16 mouse cellular contexts compared by ENCODE assay signal in genomic region chr3:106074824-106075223, GRCm38 (mm10). TPM values are rescaled to one million over a fixed set of nuclear protein-coding genes. Genes with fewer than 3 reads are reported as not detected.
"Had no signal": no experiment of that assay in that cellular context is flagged by ENCODE, and none has a peak within 500 bp of the region (broad histone marks: within the 10 kb centered on the region; RNA-seq: fewer than 3 reads in every experiment).

No protein-coding gene starts in this region.

- DNase-seq: kidney, adult 11 months; kidney, postnatal 10 days; left cerebral cortex, postnatal 4 days; midbrain, embryonic 14.5 days; right cerebral cortex, adult 18-20 months; thymus, postnatal 4 days had no signal

- H3K9ac ChIP-seq: limb, embryonic 13.5 days; liver, embryonic 14.5 days; lung, embryonic 15.5 days; neural tube, embryonic 15.5 days had no signal

- H3K27ac ChIP-seq: hindbrain, postnatal 0 days; limb, embryonic 13.5 days; liver, embryonic 14.5 days; lung, embryonic 15.5 days; midbrain, embryonic 10.5 days; neural tube, embryonic 15.5 days had no signal

- H3K9me3 ChIP-seq: limb, embryonic 13.5 days; lung, embryonic 15.5 days; midbrain, embryonic 10.5 days; neural tube, embryonic 15.5 days had no signal

- H3K36me3 ChIP-seq: limb, embryonic 13.5 days; lung, embryonic 15.5 days; midbrain, embryonic 10.5 days; neural tube, embryonic 15.5 days had no signal

- H3K4me1 ChIP-seq: limb, embryonic 13.5 days; lung, embryonic 15.5 days; midbrain, embryonic 10.5 days; neural tube, embryonic 15.5 days had no signal

- ATAC-seq: hindbrain, postnatal 0 days had no signal

- H3K4me2 ChIP-seq: limb, embryonic 13.5 days; lung, embryonic 15.5 days; neural tube, embryonic 15.5 days had no signal

- H3K27me3 ChIP-seq: limb, embryonic 13.5 days; lung, embryonic 15.5 days; neural tube, embryonic 15.5 days had no signal

- H3K4me3 ChIP-seq: limb, embryonic 13.5 days; lung, embryonic 15.5 days; midbrain, embryonic 10.5 days; myocyte; neural tube, embryonic 15.5 days had no signal

RNA-seq across cellular contexts. Expression of gene Chia1, which starts 38.2 kb away (rescaled TPM):
- polyA plus RNA-seq: intestine, embryonic 14.5 days; limb, embryonic 13.5 days; liver, adult 2 months; liver, embryonic 14.5 days; myocyte; neural tube, embryonic 11.5 days had no signal

RNA-seq across cellular contexts. Expression of gene Chil5, which starts 42.2 kb away (rescaled TPM):
- polyA plus RNA-seq: intestine, embryonic 14.5 days; limb, embryonic 13.5 days; liver, adult 2 months; liver, embryonic 14.5 days; midbrain, embryonic 10.5 days; midbrain, embryonic 14.5 days; myocyte; neural tube, embryonic 11.5 days; neural tube, embryonic 15.5 days had no signal
